Mouse (Mus musculus): ENCODE measurements around the gene Vmn2r82.
"Not testable (repeated sequence)": the region's sequence is repeated elsewhere in the genome, so short reads cannot be mapped to it uniquely, and the experiment has no call there.

The Vmn2r82 gene

GRCm38 (mm10) chr10:79356220-79356619 is at the start of gene Vmn2r82:
Vmn2r82 (plus strand) TSS chr10:79356520.
- not testable (repeated sequence) for DNase-seq (ENCODE audit: low read depth)

GRCm38 (mm10) chr10:79322033-79322736 is 34.1 kb upstream of the Vmn2r82 start:
- not testable (repeated sequence) for DNase-seq (ENCODE audit: low read depth)

DNA sequence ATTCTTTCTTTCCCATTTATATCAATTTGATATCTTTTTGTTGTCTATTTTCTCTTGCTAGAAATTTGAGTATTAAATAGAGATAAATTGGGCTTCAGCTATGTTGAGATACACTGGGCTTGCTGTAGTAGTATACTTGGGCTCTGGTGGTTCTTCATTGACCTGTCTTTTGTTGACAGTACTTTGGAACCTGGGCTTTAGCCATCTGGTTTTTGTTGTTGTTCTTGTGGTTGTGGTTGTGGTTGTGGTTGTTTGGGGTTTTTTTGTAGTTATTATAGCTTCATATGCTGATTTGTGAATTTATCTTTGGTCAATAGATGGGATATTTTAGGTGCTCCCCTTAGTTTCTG is 33.6 kb upstream of the Vmn2r82 start:
- DNase-seq (ENCODE audit: low read depth), result no peak

- not testable (repeated sequence) for DNase-seq (ENCODE audit: low read depth)
Observed at GRCm38 (mm10) chr10:79399946-79400700, 43.8 kb downstream of the Vmn2r82 start.

DNA sequence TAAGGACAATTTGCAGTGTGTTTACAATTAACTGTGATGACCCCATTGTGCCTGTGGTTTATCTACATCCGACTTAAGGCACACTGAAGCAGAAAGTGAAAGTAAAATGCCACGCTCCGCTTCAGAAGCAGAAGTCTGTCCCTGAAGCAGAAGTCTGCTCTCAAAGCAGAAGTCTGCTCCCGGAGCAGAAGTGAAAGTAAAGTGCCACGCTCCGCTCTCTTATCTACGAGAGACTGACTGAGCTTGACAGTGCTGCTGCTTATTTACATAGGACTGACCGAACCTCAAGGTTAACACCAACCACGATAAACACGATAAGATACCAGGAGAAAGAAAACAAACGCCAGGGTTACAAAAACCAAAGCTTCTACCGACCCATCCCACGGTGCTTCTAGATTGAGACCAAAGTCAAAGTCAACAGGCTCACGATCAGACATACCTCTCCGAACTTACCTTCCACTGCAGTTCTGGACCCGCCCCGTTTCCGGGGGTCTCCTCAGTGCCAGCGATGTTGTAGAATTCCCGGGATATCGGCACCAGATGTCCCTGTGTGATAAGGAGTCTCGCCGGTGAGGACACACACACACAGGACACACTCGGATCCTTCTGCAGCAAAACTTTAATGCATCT is 60.9 kb downstream of the Vmn2r82 start:
- DNase-seq (ENCODE audit: low read depth), result no peak

DNA sequence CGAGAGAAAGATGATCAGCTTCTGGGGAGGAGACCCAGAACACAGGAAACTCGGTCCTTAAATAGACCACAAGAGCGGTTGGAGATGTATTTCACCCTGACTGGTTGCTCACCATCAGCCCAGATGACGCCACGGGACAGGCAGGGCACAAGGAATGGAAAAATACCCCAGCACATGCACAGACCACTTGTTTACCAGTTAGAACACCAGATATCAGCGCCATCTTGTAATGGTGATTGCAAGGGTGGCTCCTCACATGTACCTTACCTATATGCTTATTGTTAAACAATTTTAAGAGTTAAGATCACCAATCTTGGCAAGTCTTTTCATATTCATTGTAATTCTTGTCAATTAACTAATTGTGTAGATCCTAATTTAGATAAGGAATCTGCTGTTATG is 61.5 kb downstream of the Vmn2r82 start:
- DNase-seq (ENCODE audit: low read depth), result not testable (repeated sequence)

DNA sequence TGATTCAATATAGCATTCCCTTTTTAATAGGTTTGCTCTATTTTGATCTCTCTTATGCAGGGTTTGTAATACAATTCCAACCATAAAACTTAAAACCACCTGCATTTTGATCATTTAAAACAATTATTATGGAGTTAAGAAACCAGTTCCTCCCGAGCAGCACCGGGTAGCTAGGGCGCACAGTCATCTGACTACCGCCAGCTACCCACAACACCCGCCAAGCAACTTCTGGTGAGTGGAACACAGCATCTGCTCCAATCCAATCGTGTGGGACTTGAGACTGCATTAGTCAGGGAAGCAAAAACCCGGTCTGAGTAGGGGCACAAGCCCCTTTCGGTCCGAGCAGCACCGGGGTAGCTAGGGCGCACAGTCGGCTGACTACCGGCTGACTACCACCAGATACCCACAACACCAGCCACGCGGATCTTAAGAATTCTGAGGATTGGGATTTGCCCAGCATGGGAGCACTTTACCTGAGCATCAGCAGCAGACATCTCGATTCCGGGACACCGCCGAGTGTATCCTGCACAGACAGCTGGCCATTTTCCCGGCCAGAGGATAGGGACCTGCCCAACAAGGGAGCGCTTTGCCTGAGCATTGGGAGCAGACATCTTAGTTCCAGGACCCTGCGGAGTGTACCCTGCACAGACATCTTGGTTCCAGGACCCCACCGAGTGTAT is 79.0 kb downstream of the Vmn2r82 start:
- DNase-seq (ENCODE audit: low read depth), result not testable (repeated sequence)

Measured in fibroblast of lung, adult 2 months (primary cell).